Mouse (Mus musculus) mature B cell (primary cell): Measurements from ENCODE around the gene Myt1l.

Experiments
- in situ Hi-C: fragments of 300-500 bp; cut with MboI; formaldehyde crosslinking; loops from 2 replicates; pipeline ENCODE4 v1.14.3; 2019

Gene Myt1l

DNA sequence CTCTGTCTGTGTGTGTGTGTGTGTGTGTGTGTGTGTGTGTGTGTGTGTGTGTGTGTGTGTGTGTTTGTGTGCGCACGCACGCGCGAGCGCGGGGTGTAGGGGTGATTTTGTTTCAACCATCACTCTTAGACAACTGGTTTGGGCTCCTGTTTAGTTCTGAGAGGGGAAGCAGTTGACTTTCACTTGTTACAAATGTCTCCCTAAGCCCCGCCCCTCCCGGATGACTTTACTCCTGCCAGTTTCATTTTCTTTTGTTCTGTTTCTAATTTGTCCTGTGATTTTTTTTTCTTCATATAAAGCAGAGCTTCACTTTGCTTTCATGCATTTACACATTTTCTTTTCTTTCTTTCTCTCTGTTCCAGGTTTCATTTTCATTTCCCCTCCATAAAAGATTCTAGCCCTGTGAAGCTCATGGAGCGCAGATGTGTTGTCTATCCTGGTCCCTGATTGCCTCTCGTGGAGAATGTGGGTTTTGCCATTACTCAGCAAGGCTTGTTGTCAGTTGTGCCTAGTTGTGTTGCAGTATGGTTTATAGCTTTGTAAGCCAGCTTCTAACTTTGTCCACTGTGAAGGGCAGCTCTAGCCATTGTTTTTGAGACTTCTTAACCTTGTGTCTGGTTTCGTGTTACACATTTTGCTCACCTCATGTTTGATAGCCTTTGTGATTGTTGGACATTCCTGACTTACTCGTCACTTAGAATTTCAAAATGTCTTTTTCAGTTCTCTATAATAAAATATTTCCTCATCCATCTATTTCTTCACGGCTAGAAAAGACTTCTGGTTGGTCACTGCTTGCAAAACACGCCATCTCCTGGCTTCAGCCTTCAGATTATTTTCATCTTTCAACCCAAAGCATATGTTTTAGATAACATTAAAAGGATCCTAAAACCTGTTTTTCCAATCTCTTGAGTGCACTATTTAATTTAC lies 184.9 kb downstream of the Myt1l start:
- in situ Hi-C loops, result no loop called here

DNA sequence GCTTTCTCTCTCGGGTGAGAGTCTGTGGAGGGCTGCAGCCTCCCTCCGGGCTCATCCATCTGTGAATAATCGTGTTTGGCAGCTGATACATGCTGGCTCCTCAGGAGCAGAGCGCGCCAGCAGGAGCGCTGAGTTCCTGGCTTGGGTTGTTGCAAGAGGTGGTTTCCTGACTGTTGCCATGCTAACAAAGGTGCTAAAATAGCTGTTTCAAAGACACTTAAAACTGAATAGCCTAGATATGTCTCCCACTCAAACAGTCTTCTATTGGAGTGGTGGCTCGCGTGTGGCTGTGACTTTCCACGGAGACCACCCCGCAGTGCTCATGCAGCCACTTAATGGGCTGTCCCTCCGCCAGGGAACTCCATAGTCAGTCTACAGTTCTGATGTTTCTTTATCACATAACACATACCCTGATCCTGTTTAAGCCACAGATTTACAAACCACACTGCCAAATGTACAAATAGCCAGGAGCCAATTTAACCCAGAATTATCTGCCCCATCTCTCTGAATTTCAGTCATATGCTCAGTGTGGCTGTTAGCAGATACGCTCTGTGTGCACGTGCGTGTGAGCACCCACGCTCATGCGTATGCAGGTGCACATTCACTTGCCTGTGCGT lies 195.6 kb downstream of the Myt1l start:
- in situ Hi-C loops, result no loop called here

DNA sequence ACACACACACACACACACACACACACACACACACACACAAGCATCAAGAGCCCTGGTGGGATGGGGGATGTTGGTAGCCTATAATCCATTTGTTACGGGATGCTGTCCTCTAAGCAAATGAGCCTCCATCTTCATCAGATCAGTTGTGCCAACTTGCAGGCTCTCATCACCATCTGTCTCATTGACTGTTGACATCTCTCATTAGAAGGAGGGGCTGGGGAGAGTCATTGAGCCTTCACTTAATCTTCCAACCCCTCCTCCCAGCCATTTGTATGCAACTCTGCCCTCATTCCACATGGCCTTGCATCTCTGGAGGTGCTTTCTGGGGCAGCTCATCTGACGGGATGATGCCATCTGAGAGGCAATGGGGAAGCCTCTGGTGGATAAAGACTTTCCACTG lies 200.1 kb downstream of the Myt1l start:
- in situ Hi-C loops, result no loop called here

DNA sequence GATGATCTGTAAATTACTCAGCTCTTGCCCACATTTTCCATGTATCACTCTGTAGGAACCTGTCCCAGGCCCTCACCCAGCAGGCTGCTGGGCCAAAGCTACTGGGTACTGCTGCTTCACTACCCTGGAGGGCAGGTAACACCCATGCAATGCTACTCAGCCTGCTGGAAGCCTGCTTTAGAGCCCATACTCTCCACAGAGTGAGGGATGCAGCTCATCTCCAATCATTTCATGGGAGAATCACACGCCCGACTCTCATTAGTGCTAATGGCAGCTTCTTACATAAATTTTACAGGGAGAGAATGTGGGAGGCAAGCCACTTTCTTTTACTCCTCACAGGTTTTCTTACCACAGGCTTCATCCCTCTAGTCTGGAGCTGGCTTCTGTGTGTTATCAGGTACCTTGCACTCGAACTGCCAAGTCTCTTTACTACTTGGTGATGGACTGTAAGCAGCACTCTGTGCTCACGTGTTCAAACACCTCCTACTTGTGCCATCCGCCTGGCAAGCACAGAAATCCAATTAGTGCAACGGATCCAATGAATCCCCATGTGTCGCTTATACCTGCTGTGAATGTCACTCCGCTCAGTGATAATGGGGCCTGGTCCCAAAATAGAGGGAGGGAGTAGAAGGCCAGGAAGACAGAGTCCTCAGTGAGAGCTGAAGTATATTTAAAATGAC lies 212.3 kb downstream of the Myt1l start:
- in situ Hi-C loops, result no loop called here

DNA sequence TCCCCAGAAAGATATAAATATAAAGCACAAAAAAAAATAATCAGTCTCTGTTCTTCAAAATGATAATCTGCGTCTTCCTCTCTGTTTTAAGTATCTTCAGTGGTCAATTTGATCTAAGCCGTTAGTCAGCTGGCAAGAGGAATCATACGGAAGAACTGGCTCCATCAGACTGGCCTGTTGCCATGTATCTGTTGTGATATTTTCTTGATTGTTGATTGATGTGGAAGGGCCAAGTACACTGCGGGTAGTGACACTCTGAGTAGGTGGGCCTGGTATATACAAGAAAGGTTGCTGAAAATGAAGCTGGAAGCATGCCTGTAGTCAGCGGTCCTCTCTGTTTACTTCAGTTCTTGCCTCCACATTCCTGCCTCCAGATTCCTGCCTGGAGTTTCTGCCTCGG lies 213.0 kb downstream of the Myt1l start:
- in situ Hi-C loops, result no loop called here

DNA sequence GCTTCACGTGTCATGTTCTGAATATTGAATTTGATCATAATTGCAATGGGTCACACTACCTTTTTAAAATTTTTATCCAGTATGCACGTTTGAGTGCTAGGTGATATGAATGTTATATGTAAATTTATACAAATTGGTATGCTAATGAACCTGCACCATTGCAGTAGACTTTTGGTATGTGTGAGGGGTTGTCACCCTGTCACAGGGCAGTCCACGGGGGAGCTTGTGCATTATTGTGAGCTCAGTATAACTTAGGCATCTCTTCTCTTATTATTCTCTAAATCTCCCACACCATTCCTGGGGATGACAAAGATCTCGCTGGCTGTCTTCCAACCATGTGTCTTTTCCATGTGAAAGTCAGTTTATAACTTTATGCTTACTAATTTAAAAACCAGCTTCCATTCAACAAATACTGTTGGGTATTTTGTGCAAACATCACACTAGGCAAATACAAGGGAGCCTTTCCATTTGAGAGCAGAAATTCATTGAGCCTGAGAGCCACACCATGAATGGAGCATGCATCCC lies 222.5 kb downstream of the Myt1l start:
- in situ Hi-C loops, result no loop called here

DNA sequence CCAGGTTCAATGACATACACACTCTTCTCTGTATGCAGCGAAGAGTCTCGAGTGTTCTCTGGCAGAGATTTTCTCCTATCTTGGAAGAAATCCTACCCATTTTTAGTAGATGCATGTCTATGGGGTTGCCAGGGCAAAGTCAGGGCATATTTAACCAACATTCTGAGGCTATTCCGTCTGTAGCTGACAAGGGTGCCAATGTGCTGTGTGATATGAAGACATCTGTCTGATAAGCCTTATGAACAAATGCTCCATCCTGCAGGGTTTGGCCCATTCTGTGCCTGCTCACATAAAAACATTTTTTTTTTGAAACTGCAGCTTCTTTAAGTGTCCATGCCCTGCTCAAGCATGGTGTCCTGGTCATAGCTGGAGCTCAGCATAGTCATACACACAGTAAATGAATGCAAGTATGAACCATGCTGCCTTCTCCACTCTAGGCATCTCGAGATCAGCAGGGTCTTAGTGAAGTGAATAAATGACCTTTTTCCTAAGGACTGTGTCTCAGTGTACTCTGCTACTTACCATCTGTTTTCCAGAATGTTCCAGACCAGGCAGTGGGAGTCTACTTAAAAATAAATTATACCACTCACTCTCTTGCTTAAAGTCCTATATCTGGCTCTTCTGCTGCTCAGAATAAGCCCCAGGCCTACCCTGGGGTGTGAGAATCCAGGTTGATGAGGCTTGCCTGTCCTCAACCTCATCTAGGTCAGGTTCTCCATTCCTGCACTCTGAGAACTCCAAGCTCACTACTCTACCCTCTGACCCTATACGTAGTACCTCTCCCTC lies 227.1 kb downstream of the Myt1l start:
- in situ Hi-C loops, result no loop called here

DNA sequence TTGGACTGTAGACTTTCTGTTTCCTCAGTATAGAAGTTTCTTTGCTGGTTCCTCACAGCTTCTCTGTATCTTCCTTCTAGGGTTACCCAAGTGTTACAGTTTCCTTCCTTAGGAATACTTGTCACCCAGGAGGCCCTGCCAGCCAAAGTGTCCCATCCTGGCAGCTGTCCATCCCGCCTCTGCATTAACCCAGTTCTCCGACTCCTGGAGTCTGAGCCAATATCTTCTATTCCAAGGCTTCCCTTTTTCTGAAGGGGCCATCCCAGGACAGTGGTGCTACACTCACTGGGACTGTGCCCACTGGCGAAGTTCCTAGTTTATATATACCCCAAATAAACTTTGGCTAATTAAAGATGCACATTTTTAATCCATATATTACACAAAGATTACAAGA lies 227.7 kb downstream of the Myt1l start:
- in situ Hi-C loops, result no loop called here

DNA sequence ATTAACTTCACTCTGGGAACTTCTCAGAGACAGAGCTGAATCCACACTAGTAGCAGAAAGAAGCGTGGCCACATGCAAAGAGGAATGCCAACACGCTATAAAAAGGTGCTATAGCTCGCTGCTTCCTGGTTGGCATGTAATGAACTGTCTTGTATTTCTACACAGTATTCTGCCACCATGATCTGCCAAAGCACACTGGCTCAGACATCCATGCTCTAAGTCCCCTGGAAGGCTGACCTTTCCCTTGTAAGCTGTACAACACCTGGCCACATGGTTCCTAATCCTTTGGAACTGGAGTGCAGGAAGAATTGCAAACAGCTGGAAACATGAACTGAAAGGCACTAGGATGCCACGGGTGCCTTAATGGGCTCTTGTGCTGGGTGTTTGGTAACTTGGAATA lies 232.4 kb downstream of the Myt1l start:
- in situ Hi-C loops, result no loop called here

DNA sequence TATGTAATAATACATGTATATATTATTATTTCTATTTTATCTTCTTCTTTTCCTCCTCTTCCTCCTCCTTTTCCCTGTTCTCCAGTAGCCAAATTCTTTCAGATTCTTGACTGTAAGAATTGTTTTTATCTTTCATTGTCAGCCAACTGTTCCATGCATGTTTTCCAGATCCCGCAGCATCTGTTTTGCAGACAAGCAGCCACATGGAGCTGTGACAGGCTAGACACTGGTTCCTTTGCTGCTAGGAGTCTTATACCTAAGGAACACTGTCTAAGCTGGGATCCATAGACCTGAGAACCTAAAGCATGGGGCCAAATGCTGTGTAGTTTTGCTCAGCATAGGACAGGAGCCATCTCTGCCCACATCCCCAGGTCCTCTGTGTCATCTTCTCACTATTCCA lies 238.0 kb downstream of the Myt1l start:
- in situ Hi-C loops, result no loop called here

DNA sequence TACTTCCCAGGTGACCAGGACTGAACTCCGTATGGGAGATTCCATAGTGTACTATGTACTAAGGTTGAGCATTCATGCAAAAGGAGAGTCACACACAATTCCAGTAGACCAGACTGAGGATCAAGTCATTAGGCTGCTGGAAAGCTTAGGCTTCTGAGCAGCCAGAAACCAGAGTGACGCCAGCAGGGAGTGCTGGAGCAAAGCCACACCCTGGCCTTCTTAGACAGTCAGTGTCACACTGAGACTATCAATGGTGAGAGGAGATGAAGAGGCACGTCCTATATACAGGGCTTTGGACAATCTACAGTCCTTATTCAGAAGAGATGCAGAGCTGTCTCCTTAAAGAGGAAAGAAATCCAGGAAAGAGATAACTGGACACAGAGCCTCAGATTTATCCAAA lies 243.6 kb downstream of the Myt1l start:
- in situ Hi-C loops, result no loop called here

DNA sequence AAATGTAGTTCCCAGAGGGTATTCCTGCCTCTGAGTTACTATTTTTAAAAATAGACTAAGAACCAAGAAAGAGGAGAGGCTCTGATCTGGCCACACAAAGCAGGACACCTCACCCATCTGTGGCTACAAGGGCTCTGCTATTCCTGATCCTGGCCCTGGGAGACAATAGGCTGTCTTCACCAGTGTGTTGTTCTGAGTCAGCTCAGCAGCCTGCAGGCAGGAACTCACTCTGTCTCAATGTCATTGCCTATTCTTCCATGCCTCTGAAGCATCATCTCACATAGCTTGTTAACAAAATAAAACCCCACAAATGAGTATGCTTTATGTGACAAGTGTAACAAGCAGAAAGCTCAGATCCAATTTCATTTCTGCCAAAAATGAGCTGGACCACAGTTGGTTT lies 244.2 kb downstream of the Myt1l start:
- in situ Hi-C loops, result no loop called here

DNA sequence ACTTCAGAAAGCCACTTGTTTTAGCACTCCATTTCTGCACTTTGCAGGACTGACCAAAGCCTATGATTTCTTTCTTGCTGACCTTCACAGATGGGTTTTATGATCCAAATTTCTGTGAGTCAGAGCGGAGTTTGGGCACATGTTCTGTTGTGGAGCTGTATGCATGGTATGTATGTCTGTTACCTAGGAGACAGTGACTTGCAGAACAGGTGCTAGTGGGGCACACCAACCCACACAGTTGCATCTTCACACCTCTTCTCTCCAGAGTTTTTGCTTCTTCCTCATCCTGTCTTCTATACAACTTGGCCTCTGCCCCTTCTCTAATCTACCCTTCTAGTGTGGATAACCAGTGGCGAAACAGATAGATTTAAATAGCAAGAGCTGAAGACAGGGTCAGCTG lies 250.7 kb downstream of the Myt1l start:
- in situ Hi-C loops, result no loop called here

DNA sequence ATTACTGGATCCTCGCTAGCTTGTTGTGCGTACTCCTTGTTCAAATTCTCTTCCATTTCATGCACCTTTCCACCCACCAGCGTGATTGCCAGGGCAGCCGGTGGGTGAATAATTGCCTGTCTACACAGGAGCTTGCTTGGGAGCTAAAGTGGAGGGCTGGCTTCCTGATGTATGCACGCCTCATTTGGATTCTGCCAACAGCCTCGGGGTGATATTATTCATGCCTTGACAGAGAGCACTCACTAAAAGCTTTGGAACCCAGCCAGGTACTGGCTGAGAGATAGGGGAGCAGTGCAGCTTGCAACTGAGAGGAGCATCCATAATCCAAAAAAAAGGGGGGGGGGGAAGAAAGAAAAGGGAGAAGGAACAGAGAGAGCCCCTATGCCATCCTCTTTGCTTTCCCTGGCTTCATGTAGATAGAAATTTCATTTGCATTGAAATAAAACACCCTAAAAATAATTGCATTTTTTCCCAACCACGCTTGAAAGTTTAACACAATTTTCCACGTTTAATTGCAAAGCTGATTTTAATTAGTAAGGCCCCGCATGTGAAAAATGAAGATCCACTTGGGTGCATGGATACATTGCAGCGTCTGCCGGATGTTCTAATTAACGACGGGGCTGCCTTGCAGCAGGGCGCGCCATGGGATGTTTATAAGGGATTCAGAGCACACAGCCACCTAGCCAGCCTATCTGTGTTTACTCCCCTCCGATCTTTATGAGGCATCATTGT lies 261.3 kb downstream of the Myt1l start:
- in situ Hi-C loops, result no loop called here

DNA sequence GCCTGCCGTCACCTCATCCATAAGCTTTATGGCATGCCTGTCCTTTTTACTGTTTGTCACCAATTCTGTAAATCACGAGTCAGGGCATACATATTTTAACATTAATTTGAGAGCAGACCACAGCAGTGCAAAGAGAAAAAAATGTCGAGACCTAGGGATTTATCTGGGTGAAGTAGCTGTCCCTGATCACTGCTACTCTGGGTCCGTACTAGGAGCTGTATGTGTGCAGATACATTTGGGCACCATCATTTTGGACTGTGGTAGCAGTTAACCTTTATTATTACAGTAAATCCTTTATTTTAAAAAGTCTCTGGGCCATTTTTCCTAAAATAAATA lies 261.8 kb downstream of the Myt1l start:
- in situ Hi-C loops, result no loop called here

DNA sequence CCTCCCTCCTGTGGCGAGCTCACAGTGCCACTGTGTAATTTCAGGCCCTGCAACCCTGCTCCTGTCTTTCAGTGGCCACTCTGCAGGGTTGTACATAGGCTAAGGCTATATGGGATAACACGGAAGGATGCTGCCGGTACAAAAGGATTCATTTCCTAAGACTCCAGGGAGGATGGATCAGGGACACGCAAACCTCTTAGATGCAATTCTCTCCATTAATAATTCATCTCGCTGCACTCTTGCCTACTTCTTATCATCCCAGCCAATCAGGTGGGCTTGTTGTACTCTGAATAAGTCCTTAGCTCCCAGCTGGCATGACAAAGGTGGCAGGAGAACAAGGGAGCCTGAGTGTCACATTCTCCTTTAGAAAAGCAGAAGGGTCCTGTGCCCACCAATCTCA lies 264.8 kb downstream of the Myt1l start:
- in situ Hi-C loops, result no loop called here

DNA sequence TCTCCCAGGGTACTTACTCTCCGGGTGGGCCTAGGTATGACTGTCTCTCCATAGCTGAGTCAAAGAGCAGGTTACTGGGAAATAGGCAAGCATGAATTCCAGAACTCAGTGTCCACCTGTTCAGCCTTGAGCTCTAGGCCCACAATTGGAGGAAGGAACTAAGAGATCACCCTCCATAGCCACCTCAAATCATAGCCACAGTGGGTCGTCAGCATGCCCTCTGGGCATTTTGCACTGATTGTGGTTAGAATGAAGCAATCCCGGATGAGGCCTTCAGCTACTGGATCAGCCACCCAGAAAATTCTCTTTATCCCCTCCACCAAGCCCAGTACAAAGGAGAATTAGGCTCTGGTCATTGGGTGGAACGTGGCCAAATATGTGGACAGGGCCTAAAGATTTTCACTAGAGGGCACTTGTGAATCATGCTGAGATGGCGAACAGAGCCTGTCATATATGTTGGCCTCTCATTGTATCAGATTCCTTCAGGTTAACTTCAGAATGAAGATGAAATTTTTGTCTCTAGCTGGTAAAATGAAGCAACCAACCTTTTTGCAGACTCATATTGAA lies 267.0 kb downstream of the Myt1l start:
- in situ Hi-C loops, result no loop called here

DNA sequence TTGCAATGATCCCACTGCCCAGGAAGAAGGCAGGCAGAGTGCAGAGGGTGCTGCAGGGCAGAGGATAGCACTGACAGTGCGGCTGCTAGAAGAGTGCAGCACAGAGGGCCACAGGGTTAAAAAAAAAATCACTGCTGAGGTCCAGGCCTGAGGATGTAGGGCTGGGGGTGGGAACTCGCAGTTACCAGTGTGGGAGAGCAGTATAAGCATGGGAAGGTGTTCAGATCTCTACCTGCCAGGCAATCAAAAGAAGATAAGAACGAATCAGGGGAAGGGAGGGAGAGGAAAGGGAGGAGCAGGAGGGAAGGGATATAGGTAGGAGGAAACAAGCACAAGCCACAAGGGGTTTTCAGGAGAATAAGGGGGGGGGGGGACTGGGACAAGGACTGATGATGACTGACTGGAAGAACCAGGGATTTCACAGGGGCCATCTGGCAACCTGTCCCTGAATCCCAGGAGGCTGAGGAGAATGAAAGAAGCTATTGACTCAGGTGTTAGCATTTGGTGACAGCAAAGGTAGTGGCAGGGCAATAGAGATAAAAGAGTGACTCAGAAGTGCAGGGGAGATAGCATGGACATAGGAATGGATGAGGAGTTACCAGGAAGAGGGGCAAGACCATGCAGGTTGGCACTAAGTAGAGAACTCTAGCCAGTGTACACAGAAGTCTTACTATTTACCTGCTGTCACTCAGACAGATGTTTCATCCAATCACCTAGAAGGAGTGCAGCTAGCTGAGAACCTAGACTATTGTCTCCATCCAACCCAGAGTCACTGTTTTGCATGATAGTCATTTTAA lies 270.6 kb downstream of the Myt1l start:
- in situ Hi-C loops, result no loop called here

DNA sequence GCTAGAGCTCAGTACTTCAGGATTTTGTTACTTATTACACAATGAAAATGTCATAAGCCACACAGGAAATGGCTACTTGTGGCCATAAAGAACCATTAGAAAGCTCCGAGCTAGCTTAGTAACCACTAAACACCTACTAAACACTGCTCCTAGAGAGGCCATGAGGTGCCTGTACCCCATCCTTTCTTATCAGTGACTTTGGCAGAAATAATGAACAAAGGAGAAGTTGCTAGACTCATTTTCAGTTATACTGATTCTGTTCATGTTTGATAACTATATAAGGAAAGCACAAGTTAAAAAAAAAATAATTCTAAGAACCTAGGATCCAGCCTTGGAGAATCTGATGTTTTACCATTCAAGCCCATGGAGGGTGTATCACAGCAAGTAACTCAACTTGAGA lies 278.2 kb downstream of the Myt1l start:
- in situ Hi-C loops, result no loop called here

DNA sequence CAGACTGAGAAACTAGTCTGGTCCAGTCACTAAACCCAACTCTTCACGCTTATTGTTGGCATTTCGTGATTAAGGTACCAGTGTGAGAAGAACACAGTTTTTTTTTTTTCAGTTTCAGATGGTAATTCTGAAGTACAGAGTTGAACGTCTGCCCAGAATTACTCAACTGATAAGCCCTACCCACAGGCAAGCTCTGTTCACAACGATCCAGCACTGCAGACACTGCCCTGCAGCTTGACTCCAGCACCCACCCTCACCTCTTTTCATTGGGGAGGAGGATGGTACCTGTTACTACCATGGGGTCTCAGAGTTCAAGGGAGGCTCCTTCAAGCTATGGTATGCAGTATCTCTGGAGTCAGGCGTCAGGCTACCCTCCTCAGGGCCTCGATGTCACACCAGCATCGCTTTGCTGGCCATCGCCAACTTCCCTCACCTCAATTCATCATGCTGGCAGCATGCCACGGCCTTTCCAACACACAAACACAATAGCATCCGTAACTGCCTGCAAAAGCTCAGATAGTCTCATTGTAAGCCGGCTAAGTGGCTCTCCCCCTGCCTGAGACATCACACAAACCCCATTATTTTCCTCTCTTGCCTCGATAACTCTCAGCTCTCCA lies 281.5 kb downstream of the Myt1l start:
- in situ Hi-C loops, result no loop called here
